Mouse (Mus musculus) stomach, adult 2 months (tissue): ENCODE data around the gene Rnf214. TPM values are rescaled to one million over a fixed set of nuclear protein-coding genes. Genes with fewer than 3 reads are reported as not detected.

Experiments
- polyA plus RNA-seq: library from polyadenylated mRNA; depleted of rRNA; stranded (reverse); fragments of >200 nt; gene quantifications from 2 replicates; pipeline ENCODE4 v1.2.3, GENCODE M21; 2012; rRNA removed

Rnf214 gene
- polyA plus RNA-seq = 4.1 and 5.1 TPM in 2 replicates

DNA sequence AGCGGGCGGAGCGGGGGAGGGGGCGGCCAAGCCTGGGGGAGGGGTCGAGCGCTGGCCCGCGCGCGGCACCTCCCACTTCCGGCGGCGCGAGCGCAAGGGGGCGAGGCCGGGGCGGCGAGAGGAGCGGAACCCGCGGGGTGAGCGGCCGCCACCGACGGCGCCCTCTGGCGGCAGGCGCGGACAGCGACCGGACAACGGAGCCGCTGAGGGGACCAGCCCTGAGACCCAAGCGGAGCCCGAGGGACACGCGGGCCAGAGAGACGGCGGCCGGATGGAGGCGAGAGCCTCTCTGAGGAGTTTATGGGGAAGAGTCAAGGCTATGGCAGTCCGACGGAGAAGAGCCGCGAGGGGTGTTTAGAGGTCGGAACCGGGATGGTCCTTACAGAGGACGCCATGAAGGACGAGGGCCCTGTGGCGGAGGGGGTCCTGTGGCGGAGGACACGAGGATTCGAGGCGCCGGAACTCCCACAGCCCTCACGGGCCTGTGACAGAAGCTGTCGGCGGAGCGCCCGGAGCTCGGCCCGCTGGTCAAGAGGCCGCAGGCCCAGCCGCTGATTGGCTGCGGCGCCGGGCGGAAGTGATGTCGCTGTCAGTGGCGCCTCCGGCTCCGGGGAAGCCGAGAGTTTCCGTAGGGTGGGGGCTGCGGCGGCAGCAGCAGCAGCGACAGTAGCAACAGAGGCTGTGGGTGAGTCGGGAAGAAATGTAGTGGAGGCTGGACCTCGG is at the start of gene Rnf214, which contains the start of gene Pcsk7:
Gene Rnf214, minus strand, starts transcription at position 557 of the 723 bp plus-strand sequence.
Gene Pcsk7, plus strand, starts transcription at position 143 of the 723 bp plus-strand sequence.

DNA sequence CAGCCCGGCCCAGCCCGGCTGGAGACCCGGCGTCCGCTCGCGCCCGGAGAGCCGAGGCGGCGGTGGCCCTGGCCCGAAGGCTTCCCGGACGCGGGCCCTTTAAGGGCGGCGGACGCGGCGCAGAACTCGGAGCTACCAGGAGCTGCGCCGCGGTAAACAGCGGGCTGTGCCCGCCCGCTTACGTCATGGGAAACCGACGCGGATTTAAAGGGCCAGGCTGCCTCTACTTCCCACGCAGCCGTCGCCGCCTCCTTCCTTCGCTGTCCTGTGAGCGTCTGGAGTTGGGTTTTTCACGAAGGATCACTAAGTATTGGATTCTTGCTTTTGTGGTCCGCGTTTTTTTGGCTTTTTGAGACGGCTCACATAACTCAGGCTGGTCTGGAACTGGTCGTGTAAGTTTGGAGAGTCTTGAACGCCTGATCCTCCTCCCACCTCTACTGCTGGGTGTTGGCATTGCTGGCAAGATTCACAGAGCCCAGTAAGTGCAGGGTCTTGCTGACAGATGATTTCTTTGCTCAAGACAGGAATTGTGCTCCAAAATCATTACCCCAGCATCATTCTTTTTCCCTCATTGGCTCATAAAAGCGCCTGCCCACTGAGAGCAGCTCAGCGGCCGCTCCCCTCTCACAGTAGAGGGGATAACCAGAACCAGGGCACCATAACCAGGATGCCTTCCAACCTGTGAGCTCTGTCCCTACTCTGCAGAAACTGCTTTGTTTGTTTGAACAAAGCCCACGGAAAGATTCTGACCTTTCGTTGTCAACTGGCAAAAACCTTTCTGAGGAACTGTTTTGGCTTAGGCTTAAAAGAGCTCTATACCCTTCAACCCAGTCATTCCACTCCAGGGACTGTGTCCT is 48.6 kb upstream of the Rnf214 start, which contains the start of gene Sidt2:
Gene Sidt2, minus strand, starts transcription at position 152 of the 857 bp plus-strand sequence.

DNA sequence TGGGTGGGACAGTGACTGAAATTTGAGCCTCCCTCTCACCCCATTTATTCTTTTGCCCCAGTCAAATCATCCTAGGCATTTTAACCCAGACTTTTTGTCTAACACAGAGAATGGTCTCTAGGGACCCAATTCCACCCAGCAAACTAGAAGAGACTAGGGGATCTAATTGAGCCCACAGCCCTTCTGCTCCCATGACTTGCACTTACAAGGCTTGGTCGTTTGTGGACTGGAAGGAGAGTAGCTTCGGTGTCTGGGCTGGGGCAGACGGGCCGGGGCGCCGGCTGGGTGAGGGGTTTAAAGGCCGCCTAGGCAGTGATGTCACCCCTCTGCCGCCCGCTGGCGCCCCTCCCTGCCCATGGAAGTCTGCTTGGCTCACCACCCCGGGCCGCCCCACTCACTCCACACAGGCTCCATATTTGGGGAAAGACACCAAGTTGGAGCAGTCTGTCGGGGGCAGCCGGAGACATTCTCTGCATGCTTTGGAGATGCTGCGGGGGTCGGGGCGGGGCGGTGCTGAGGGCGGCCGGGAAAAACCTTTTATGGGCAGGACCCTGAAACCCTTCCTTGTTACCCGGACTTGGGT is 29.0 kb upstream of the Rnf214 start, which contains the start of gene Tagln:
Gene Tagln, minus strand, starts transcription at position 431 of the 583 bp plus-strand sequence.

DNA sequence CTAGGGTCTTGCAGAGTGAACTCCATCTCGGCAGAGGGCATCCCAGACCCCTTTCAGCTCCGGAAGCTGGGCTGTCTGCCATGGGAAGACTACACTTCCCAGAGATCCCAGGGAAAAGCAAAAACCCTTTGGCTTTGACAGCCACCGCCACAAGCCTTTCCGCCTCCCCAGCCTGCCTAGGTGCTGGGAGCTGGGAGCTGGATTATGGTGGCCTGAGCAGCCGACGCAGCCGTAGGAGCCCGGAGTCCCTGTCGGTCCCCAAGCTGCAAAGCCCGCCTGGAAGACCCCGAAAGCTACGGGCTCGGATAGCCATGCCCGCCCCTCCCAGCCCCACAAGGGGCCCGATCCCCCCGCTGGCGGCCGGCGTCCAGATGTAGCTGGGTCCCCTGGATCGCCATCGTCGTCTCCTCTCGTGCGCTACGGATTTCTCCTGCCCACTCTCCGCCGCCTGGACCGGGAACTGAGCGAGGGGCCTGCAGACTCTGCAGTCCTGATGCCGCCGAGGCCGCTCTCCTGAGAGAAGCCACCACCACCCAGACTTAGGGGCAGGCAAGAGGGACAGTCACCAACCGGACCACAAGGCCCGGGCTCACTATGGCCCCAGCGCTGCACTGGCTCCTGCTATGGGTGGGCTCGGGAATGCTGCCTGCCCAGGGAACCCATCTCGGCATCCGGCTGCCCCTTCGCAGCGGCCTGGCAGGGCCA is 68.1 kb downstream of the Rnf214 start, which contains the start of gene Bace1:
Gene Bace1, plus strand, starts transcription at position 147 of the 705 bp plus-strand sequence.

DNA sequence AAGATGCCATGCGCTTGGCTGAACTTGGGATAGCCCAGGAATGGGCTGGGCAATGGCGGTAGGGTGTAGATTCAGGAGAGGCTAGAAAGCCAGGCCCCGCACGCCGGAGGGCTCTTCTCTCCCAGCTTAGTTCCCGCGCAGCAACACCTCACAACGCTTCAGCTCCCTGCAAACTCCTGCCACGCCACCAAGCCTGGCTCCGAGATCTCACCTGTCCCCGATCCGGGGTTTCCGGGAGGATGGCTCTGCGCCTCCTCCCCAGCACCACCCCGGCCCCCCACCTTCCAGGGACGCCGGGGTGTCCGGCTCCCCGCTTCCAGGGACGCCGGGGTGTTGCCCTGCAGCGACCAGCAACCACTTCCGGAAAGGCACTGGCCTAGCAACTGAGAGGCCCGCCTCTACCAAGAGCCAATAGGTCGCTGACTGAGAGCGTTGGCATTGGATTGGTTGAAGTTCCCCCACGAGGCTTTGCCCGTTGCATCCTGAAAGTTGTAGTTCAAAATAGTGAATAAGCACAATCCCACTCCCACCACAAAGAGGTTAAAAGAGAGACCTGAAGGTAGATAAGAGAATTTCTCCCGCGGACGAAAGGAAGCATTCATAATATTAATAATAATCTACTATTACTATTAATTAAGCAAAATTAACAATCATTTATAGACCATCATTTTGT is 78.3 kb downstream of the Rnf214 start, which contains the start of gene Cep164:
Gene Cep164, minus strand, starts transcription at position 401 of the 673 bp plus-strand sequence.

Other genes starting within 250 kb of the Rnf214 start
- gene Cep164, start 78.2 kb downstream of the Rnf214 start, polyA plus RNA-seq = 3.8 and 7.7 TPM in 2 replicates
- gene Bace1, start 68.3 kb downstream of the Rnf214 start, polyA plus RNA-seq = 4.6 and 7.5 TPM in 2 replicates
- 19.4 and 24.3 TPM in 2 replicates for gene Pcsk7, start 414 bp downstream of the Rnf214 start, polyA plus RNA-seq
- gene Tagln, start 29.1 kb upstream of the Rnf214 start, polyA plus RNA-seq = 1,224 and 2,118 TPM in 2 replicates
- 173 and 181 TPM in 2 replicates for gene Sidt2, start 48.3 kb upstream of the Rnf214 start, polyA plus RNA-seq
- gene Pafah1b2, start 105.8 kb upstream of the Rnf214 start, polyA plus RNA-seq = 8.1 and 8.3 TPM in 2 replicates
- 6.3 and 7.7 TPM in 2 replicates for gene Sik3, start 105.9 kb upstream of the Rnf214 start, polyA plus RNA-seq